Comparison of ENCODE assay signal across 17 mouse cellular contexts in the genomic region with DNA sequence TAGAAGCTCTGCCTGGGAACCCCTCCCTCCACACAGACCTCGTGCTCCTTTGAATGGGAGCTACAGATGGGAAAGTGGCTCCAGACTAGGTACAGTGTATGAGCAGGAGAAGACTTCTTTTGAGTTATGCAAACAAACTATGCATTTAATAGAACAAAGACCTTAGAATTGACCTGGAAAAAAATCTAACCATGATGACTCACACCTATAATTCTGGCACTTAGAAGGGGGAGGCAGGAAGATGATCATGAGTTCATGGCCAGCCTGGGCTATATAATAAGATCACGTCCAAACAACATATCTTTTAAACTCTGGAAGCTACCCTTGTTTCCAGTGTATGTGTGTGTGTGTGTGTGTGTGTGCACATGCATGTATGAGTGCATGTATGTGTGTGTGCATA.
"Had no signal": no experiment of that assay in that cellular context is flagged by ENCODE, and none has a peak within 500 bp of the region (broad histone marks: within the 10 kb centered on the region; RNA-seq: fewer than 3 reads in every experiment).

No protein-coding gene starts in this region.

- H3K4me2 ChIP-seq: liver, embryonic 15.5 days; lung, embryonic 15.5 days; midbrain, embryonic 12.5 days; midbrain, embryonic 15.5 days; neural tube, embryonic 12.5 days; stomach, embryonic 15.5 days had no signal

- H3K9ac ChIP-seq: liver, embryonic 15.5 days; liver, postnatal 0 days; lung, embryonic 15.5 days; midbrain, embryonic 12.5 days; midbrain, embryonic 15.5 days; neural tube, embryonic 12.5 days; stomach, embryonic 15.5 days had no signal

- H3K9me3 ChIP-seq: liver, embryonic 15.5 days; lung, embryonic 15.5 days; midbrain, embryonic 12.5 days; midbrain, embryonic 15.5 days; neural tube, embryonic 12.5 days; stomach, embryonic 15.5 days had no signal

- H3K27ac ChIP-seq: liver, embryonic 15.5 days; lung, embryonic 15.5 days; macrophage; midbrain, embryonic 12.5 days; midbrain, embryonic 15.5 days; neural tube, embryonic 12.5 days; stomach, embryonic 15.5 days; stomach, postnatal 0 days had no signal

- H3K4me3 ChIP-seq: liver, embryonic 15.5 days; lung, embryonic 15.5 days; midbrain, embryonic 12.5 days; midbrain, embryonic 15.5 days; neural tube, embryonic 12.5 days; stomach, embryonic 15.5 days had no signal

- DNase-seq: lung, adult 2 months; lung, postnatal 14 days; lung, postnatal 36 days; right cerebral cortex, postnatal 14 days; thymus, adult 2 months; thymus, postnatal 25 days; thymus, postnatal 4 days had no signal

- H3K4me1 ChIP-seq: lung, embryonic 15.5 days; midbrain, embryonic 15.5 days; neural tube, embryonic 12.5 days; stomach, embryonic 15.5 days had no signal

- H3K27me3 ChIP-seq: liver, embryonic 15.5 days; lung, embryonic 15.5 days; midbrain, embryonic 12.5 days; midbrain, embryonic 15.5 days; neural tube, embryonic 12.5 days; stomach, embryonic 15.5 days had no signal

- H3K36me3 ChIP-seq: liver, embryonic 15.5 days; lung, embryonic 15.5 days; midbrain, embryonic 12.5 days; midbrain, embryonic 15.5 days; neural tube, embryonic 12.5 days; stomach, embryonic 15.5 days had no signal

- ATAC-seq: lung, postnatal 0 days; midbrain, embryonic 15.5 days had no signal
